Mouse (Mus musculus) gastrocnemius, adult 8-10 months (tissue): ENCODE results near the gene Pvrig. TPM values are rescaled to one million over a fixed set of nuclear protein-coding genes. Genes with fewer than 3 reads are reported as not detected.
"Not testable (repeated sequence)": the region's sequence is repeated elsewhere in the genome, so short reads cannot be mapped to it uniquely, and the experiment has no call there.

Experiments used
- DNase-seq, 2 experiments: peaks; one replicate each; pipeline ENCODE4 v3.0.0; 2022; ENCODE audit warnings: low spot score in 2 of 2
- total RNA-seq, 4 experiments: library from RNA; stranded (reverse); gene quantifications; 2 replicates each; pipeline ENCODE4 v1.2.4; 2022

The Pvrig gene
- total RNA-seq, result not detected

- no peak for DNase-seq
These were observed at the start of gene Pvrig for GRCm38 (mm10) chr5:138341661-138342060. Pvrig (plus strand) TSS chr5:138341961.

DNA sequence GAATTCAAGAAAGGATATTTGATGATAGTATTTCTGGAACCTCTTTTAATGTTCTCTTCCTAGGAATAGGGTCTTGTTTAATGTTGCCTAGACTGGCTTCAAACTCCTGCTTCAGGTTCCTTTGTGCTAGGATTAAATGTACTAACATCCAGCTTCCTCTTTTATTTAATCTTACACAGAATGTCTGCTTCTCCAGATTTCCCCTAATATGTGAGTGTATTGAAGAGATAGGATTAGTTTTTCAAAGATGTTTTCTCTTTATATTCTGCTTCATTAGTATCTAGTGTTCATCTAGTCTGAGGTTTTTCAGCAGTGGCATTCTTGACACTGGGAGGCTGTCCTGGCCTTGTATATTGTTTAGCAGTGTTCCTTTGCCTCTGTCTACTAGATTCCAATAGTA is 47.6 kb upstream of the Pvrig start:
- no peak for DNase-seq

DNA sequence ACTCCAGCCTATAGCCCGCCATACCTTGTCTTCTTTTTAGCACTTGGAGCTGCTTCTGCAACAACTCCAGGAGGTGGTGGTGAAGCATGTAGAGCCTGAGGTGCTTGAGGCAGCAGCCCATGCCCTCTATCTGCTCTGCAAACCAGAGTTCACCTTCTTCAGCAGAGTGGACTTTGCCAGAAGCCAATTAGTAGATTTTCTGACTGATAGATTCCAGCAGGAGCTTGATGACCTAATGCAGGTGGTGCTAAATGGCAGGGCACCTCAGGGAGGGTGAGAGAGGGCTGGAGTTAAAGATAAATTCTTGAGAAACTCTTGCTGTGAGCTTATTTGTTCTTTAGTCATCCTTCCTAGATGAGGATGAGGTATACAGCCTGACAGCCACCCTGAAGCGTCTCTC is 42.1 kb upstream of the Pvrig start:
- DNase-seq, result no peak

- DNase-seq, result no peak
These were observed 29.0 kb upstream of the Pvrig start for GRCm38 (mm10) chr5:138312795-138313194.

GRCm38 (mm10) chr5:138343216-138343615 is 1.5 kb downstream of the Pvrig start:
- DNase-seq, result no peak

GRCm38 (mm10) chr5:138363208-138363607 is 21.4 kb downstream of the Pvrig start:
- not testable (repeated sequence) for DNase-seq

DNA sequence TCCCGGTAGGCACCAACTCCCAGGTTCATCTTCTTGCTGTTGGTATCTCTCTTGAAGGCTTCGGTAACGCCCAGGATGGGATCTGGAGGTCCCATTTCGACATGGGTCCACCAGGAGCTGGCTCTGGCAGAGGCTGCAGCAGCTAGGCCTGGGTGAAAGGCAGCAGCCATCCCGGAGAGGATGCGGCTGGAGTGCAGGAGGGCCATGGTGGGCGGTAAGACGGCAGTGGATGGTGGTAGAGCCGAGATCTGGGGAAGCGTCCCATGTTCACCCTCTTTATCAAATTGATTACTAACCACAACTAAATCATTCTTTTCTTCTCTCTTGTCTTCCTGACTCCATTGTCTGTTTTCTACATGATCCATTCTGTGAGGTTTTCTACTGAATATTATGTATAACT is 23.6 kb downstream of the Pvrig start:
- not testable (repeated sequence) for DNase-seq

Other genes with a start within 250 kb of the Pvrig start
- 10 to 100 TPM; 14.3 to 17.0 (median 15.2) TPM for gene Zscan21, start 225.1 kb upstream of the Pvrig start, total RNA-seq
- gene Zfp113, start 186.2 kb upstream of the Pvrig start, total RNA-seq, result 1 to 10 TPM; 4.8 to 6.6 (median 5.3) TPM
- gene Cops6, start 180.9 kb upstream of the Pvrig start, total RNA-seq, result 100 to 1,000 TPM; 107 to 117 (median 110) TPM
- gene Ap4m1, start 170.0 kb upstream of the Pvrig start, total RNA-seq, result 10 to 100 TPM in 1 of 4 experiments, 1 to 10 TPM in 3; 7.2 to 10.6 (median 7.5) TPM
- gene Mcm7, start 169.5 kb upstream of the Pvrig start, total RNA-seq, result 1 to 10 TPM; 6.1 to 8.2 (median 6.8) TPM
- 10 to 100 TPM; 33.9 to 42.1 (median 36.6) TPM for gene Taf6, start 154.5 kb upstream of the Pvrig start, total RNA-seq
- 1 to 10 TPM; 1.9 to 3.6 (median 2.2) TPM for gene Cnpy4, start 154.5 kb upstream of the Pvrig start, total RNA-seq
- 1 to 10 TPM; 1.5 to 2.3 (median 1.8) TPM for gene Mblac1, start 147.6 kb upstream of the Pvrig start, total RNA-seq
- under 1 TPM; 0.12 to 0.38 (median 0.19) TPM for gene Nxpe5, start 116.1 kb upstream of the Pvrig start, total RNA-seq
- gene Lamtor4, start 86.5 kb upstream of the Pvrig start, total RNA-seq, result 10 to 100 TPM; 51.1 to 57.2 (median 53.1) TPM
- gene BC037034, start 77.9 kb upstream of the Pvrig start, total RNA-seq, result 1 to 10 TPM; 1.4 to 3.0 (median 2.3) TPM
- gene Gal3st4, start 69.1 kb upstream of the Pvrig start, total RNA-seq, result under 1 TPM in 1 of 4 experiments, not detected in 3; 0.16 TPM
- not detected for gene Gm43720, start 62.0 kb upstream of the Pvrig start, total RNA-seq
- under 1 TPM in 2 of 4 experiments, not detected in 2; 0.10 to 0.22 TPM for gene Gpc2, start 62.0 kb upstream of the Pvrig start, total RNA-seq
- gene Stag3, start 61.7 kb upstream of the Pvrig start, total RNA-seq, result not detected
- 1 to 10 TPM; 2.0 to 2.5 (median 2.3) TPM for gene Zfp157, start 99.5 kb downstream of the Pvrig start, total RNA-seq
- gene 1700123K08Rik, start 222.8 kb downstream of the Pvrig start, total RNA-seq, result not detected